Mouse (Mus musculus) forebrain, embryonic 14.5 days (tissue): ENCODE data around the gene Tas1r1. TPM values are rescaled to one million over a fixed set of nuclear protein-coding genes. Genes with fewer than 3 reads are reported as not detected.

Experiments
- ATAC-seq: fragments of 200-750 bp; cut with Nextera tagmentation; 2 replicates; pipeline ENCODE4 v1.8.0; 2017; ENCODE audit warnings: mild to moderate bottlenecking, moderate library complexity
- DNase-seq: peaks from one replicate; pipeline ENCODE4 v3.0.0-alpha.2; 2015; ENCODE audit warnings: low spot score
- H3K27ac ChIP-seq: fragments of 300-500 bp; sonication (generic); 2 replicates; pipeline ENCODE4 v1.5.1; 2014; ENCODE audit warnings: low read depth, mild to moderate bottlenecking, control low read depth, low read length, moderate library complexity
- H3K27me3 ChIP-seq: fragments of 300-500 bp; sonication (generic); replicated peaks from 2 replicates; pipeline ENCODE4 v1.6.1; 2014; ENCODE audit warnings: low read length, control low read depth, mixed read lengths; ENCODE audit not compliant: control insufficient read depth, insufficient read depth
- H3K36me3 ChIP-seq: fragments of 300-500 bp; sonication (generic); 2 replicates; pipeline ENCODE4 v1.6.1; 2014; ENCODE audit warnings: low read length, control low read depth; ENCODE audit not compliant: control insufficient read depth, insufficient read depth
- H3K4me1 ChIP-seq: fragments of 300-500 bp; sonication (generic); 2 replicates; pipeline ENCODE4 v1.6.1; 2014; ENCODE audit warnings: antibody characterized with exemption, low read length, control low read depth; ENCODE audit not compliant: control insufficient read depth, insufficient read depth
- H3K4me2 ChIP-seq: fragments of 300-500 bp; sonication (generic); 2 replicates; pipeline ENCODE4 v1.6.1; 2014; ENCODE audit warnings: mild to moderate bottlenecking, control low read depth, low read length
- H3K4me3 ChIP-seq: fragments of 300-500 bp; sonication (generic); 2 replicates; pipeline ENCODE4 v1.5.1; 2014; ENCODE audit warnings: low read depth, low read length, control low read depth
- H3K9ac ChIP-seq: fragments of 300-500 bp; sonication (generic); 2 replicates; pipeline ENCODE4 v1.6.1; 2014; ENCODE audit warnings: mild to moderate bottlenecking, low read length, control low read depth, moderate library complexity
- H3K9me3 ChIP-seq: fragments of 300-500 bp; sonication (generic); replicated peaks from 2 replicates; pipeline ENCODE4 v1.6.1; 2016; ENCODE audit warnings: low read length, control low read depth, mixed read lengths; ENCODE audit not compliant: control insufficient read depth
- WGBS: fragments of 180-500 bp; shearing (Covaris S2); extraction: QIAGEN DNeasy Blood & Tissue Kit; methylation state at CpG from one replicate; pipeline ENCODE4 v1.1.7; 2014; 5-methylcytosine and 5-hydroxymethylcytosine counted together
- polyA plus RNA-seq: library from polyadenylated mRNA; unstranded; fragments of >200 nt; fragmentation: Nextera tagmentation; extraction: Ambion mirVana; gene quantifications from 2 replicates; pipeline ENCODE4 v1.2.1, GENCODE M21; 2014

Tas1r1 gene
- polyA plus RNA-seq, 1 experiment from 2014 or later, result 0.32 TPM

GRCm38 (mm10) chr4:152032922-152033321 is 5.4 kb downstream of the Tas1r1 start:
- no peaks in the 10 kb centered on the region for H3K36me3 ChIP-seq
- H3K4me3 ChIP-seq, result no peak overlapping the region
- no peak for ATAC-seq
- no peak overlapping the region for H3K9ac ChIP-seq
- H3K27me3 ChIP-seq, result no peaks in the 10 kb centered on the region
- no peak overlapping the region for H3K27ac ChIP-seq
- H3K4me1 ChIP-seq, result peaks cover 4% of the 10 kb centered on the region; the same call in 1 of the 2 replicates
- H3K4me2 ChIP-seq, result no peak overlapping the region
- DNase-seq, result no peak
- WGBS, result 90% methylated on average over 13 of the region's 13 CpGs
- H3K9me3 ChIP-seq, result no peaks in the 10 kb centered on the region

GRCm38 (mm10) chr4:152029997-152030396 is 8.4 kb downstream of the Tas1r1 start:
- ATAC-seq (no peak), DNase-seq (no peak)
- H3K27ac ChIP-seq, result no peak overlapping the region
- no peak overlapping the region for H3K4me2 ChIP-seq
- no peak overlapping the region for H3K9ac ChIP-seq
- no peak overlapping the region for H3K4me3 ChIP-seq
- H3K4me1 ChIP-seq, result peaks cover 16% of the 10 kb centered on the region
- H3K36me3 ChIP-seq, result 0 out of 2 replicates have a peak, but pooled peaks cover 4% of the 10 kb centered on the region
- H3K9me3 ChIP-seq, result no peaks in the 10 kb centered on the region
- H3K27me3 ChIP-seq, result no peaks in the 10 kb centered on the region
- 50% methylated on average over 4 of the region's 4 CpGs for WGBS

- H3K4me3 ChIP-seq, result no peak overlapping the region
- no peak overlapping the region for H3K27ac ChIP-seq
- no peak for DNase-seq
- H3K4me2 ChIP-seq, result no peak overlapping the region
- peaks cover 16% of the 10 kb centered on the region for H3K4me1 ChIP-seq
- no peak overlapping the region for H3K9ac ChIP-seq
- no peaks in the 10 kb centered on the region for H3K27me3 ChIP-seq
- H3K36me3 ChIP-seq, result 0 out of 2 replicates have a peak, but pooled peaks cover 4% of the 10 kb centered on the region
- 38% methylated on average over 5 of the region's 5 CpGs for WGBS
- no peak for ATAC-seq
- H3K9me3 ChIP-seq, result no peaks in the 10 kb centered on the region
Measured at GRCm38 (mm10) chr4:152029087-152029486, 9.3 kb downstream of the Tas1r1 start.

DNA sequence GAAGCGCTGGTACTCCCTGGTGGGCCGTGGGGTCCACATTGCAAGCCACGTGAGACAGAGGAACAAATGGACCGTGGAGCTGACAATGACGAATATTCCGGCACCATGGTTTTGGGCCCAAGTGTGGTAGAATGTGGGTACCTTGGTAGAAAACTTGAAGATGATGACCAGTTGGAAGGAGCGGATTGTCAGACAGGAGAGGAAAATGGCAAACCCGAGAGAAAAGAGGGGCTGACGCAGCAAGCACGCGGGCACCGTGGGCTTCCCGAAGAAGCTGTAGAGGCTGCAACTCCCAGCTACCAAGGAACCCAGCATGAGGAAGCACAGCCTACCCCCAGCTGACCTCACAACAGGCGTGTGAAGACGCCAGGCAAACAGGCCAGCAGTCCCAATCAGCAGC is 9.9 kb downstream of the Tas1r1 start:
- H3K9ac ChIP-seq, result peak overlapping the region; percentile 71
- peaks cover 16% of the 10 kb centered on the region for H3K4me1 ChIP-seq
- H3K27ac ChIP-seq, result no peak overlapping the region
- H3K36me3 ChIP-seq, result 0 out of 2 replicates have a peak, but pooled peaks cover 10% of the 10 kb centered on the region
- peak overlapping the region; percentile 91 for H3K4me2 ChIP-seq
- peak overlapping the region; percentile 67 for H3K4me3 ChIP-seq
- no peaks in the 10 kb centered on the region for H3K27me3 ChIP-seq
- DNase-seq (no peak), ATAC-seq (no peak)
- no peaks in the 10 kb centered on the region for H3K9me3 ChIP-seq
- 73% methylated on average over 15 of the region's 15 CpGs for WGBS

DNA sequence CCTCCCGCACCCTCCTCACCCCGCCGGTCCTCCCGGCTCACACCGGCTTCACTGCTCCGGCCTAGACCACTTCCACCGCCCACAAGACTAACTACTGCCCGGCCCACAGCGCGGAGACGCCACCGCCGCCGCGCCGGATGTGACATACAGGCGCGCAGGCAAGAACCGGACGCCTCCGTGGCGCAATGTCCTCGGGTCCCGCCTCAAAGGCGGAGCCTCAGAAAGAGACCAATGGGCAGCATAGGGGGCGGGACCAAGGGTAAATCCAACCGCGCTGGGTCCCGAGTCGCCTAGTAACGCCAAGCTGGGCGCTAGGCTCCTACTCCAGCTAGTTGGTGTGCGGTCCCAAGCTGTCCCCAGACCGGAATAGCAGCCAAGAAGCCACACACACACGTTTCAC is 10.8 kb downstream of the Tas1r1 start, which contains the start of gene Zbtb48:
Zbtb48 (minus strand) TSS at position 148 of the 400 bp plus-strand sequence.
- Histone ChIP-seq H3K27me3 (no peaks in the 10 kb centered on the region), H3K4me3 (peak within 1 kb of the TSS; percentile 67), H3K27ac (0 out of 2 replicates have a peak within 1 kb of the TSS, but pooled peaks have one; percentile 21), H3K4me1 (peaks cover 16% of the 10 kb centered on the region), H3K36me3 (peaks cover 17% of the 10 kb centered on the region), H3K9ac (peak within 1 kb of the TSS; percentile 77), H3K9me3 (no peaks in the 10 kb centered on the region), H3K4me2 (peak within 1 kb of the TSS; percentile 91)
- DNase-seq (peak; percentile 99), ATAC-seq (peak; percentile 99)
- WGBS, result under 1% methylated on average over 35 of the region's 35 CpGs

DNA sequence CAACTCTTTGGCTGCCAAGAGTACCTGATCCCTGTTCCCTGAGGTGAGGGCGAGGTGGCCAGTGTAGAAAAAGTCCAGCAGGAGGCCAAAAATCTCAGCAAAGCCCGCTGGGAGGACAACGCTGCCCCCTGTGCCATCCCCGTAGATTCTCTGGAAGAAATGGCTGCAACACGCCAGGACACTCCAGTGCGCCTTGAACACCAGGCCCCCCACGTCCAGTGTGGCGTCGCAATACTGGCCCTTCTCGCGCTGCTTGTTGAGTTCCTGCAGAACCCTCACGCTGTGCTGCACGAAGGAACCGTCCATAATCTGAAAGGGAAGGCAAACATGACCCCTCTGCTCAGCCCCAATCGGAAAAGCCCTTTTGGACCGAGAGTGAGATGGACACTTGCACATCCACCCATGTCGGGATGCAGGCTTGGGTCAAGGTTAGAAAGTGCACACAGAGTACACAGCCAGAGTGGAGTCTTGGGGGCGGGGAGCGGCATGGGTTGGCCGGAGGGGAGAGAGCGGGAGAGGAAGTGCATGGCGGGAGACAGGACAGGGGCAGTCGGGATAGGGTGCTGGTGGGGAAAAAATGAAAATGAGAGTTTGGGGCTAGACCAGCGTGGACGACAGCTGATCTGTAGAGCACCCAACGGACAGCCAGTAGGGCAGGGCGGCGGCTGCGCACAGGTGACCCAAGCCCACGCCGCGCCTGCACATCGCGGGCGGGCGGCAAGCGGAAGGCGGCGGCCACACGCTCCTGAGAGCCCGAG is 11.4 kb downstream of the Tas1r1 start:
- no peaks in the 10 kb centered on the region for H3K27me3 ChIP-seq
- ATAC-seq, result peak; percentile 64
- H3K4me3 ChIP-seq, result peak overlapping the region; percentile 67
- H3K4me2 ChIP-seq, result peak overlapping the region; percentile 91
- DNase-seq, result no peak
- H3K9me3 ChIP-seq, result no peaks in the 10 kb centered on the region
- peaks cover 16% of the 10 kb centered on the region for H3K4me1 ChIP-seq
- 2% methylated on average over 40 of the region's 41 CpGs for WGBS
- H3K27ac ChIP-seq, result 0 out of 2 replicates have a peak overlapping the region, but pooled peaks have one; percentile 21
- peak overlapping the region; percentile 77 for H3K9ac ChIP-seq
- peaks cover 23% of the 10 kb centered on the region for H3K36me3 ChIP-seq

GRCm38 (mm10) chr4:152024525-152024924 is 13.8 kb downstream of the Tas1r1 start:
- 92% methylated on average over 11 of the region's 11 CpGs for WGBS
- H3K4me1 ChIP-seq, result peaks cover 16% of the 10 kb centered on the region
- no peak overlapping the region for H3K27ac ChIP-seq
- DNase-seq (no peak), ATAC-seq (no peak)
- no peaks in the 10 kb centered on the region for H3K9me3 ChIP-seq
- H3K4me3 ChIP-seq, result no peak overlapping the region
- H3K27me3 ChIP-seq, result no peaks in the 10 kb centered on the region
- H3K4me2 ChIP-seq, result no peak overlapping the region
- no peak overlapping the region for H3K9ac ChIP-seq
- H3K36me3 ChIP-seq, result peaks cover 47% of the 10 kb centered on the region

DNA sequence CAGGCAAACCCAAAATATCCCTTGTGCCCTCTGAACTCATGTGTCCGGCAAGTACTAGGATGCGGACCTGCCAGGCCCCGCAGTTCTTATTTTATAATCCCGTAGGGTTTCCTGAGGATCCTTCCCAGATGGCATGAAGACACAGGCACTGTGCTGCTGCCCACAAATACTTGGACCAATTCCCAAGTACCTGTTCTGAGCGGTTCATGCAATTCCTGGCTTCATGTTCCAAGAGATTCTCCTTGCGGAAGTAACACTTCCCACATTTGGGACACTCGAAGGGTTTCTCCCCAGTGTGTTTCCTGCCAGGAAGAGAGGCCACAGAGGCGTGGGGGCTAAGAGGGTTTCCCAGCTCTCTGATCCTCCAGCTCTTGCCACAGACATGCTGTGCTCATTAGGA is 15.9 kb downstream of the Tas1r1 start:
- 90% methylated on average over 8 of the region's 8 CpGs for WGBS
- Histone ChIP-seq H3K9ac (no peak overlapping the region), H3K27me3 (no peaks in the 10 kb centered on the region), H3K4me3 (no peak overlapping the region), H3K36me3 (peaks cover 58% of the 10 kb centered on the region), H3K9me3 (no peaks in the 10 kb centered on the region), H3K4me1 (peaks cover 10% of the 10 kb centered on the region), H3K27ac (no peak overlapping the region), H3K4me2 (no peak overlapping the region)
- DNase-seq, result no peak
- ATAC-seq, result no peak

- Histone ChIP-seq H3K4me1 (peaks cover 9% of the 10 kb centered on the region), H3K27ac (no peak overlapping the region), H3K4me3 (no peak overlapping the region), H3K4me2 (no peak overlapping the region), H3K27me3 (no peaks in the 10 kb centered on the region), H3K9ac (no peak overlapping the region), H3K36me3 (peaks cover 58% of the 10 kb centered on the region), H3K9me3 (no peaks in the 10 kb centered on the region)
- DNase-seq, result no peak
- no peak for ATAC-seq
- 74% methylated on average over 12 of the region's 12 CpGs for WGBS
Measured at GRCm38 (mm10) chr4:152021568-152022097, 16.7 kb downstream of the Tas1r1 start.
